Mouse (Mus musculus): ENCODE results near the gene Cdyl. TPM values are rescaled to one million over a fixed set of nuclear protein-coding genes. Genes with fewer than 3 reads are reported as not detected.

The Cdyl gene
- total and polyA plus RNA-seq, 2 experiments from 2014 or later, result 4.2 to 7.8 TPM

- Histone ChIP-seq H3K4me2 (ENCODE audit: low read depth) (peak overlapping the region; percentile 96), H3K9me3 (ENCODE audit: low read length) (peaks cover 4% of the 10 kb centered on the region; the same call in 1 of the 2 replicates), H3K4me3 (ENCODE audit: low read depth, low read length) (peak overlapping the region; percentile 94), H3K36me3 (ENCODE audit: insufficient read depth) (no peaks in the 10 kb centered on the region), H3K27me3 (ENCODE audit: insufficient read depth, low read length) (peaks cover 17% of the 10 kb centered on the region; the same call in 1 of the 2 replicates), H3K9ac (peak overlapping the region; percentile 74), H3K27ac (ENCODE audit: low read depth, low read length) (peak overlapping the region; percentile 69), H3K4me1 (ENCODE audit: insufficient read depth) (no peaks in the 10 kb centered on the region; the same call in 1 of the 2 replicates)
- ATAC-seq, result peak; percentile 72
- TF ChIP-seq CTCF (IDR thresholded peaks at IDR 0.05; ENCODE audit: low read depth), result no peak
- peak; percentile 14 for DNase-seq
- under 1% methylated on average over 69 of the region's 93 CpGs for WGBS
Measured at GRCm38 (mm10) chr13:35741620-35742421, 82.2 kb downstream of the Cdyl start.

GRCm38 (mm10) chr13:35742696-35743095 is 83.1 kb downstream of the Cdyl start:
- no peak overlapping the region for H3K9ac ChIP-seq
- 18% methylated on average over 4 of the region's 4 CpGs for WGBS
- no peak for TF ChIP-seq CTCF (IDR thresholded peaks at IDR 0.05; ENCODE audit: low read depth)

DNA sequence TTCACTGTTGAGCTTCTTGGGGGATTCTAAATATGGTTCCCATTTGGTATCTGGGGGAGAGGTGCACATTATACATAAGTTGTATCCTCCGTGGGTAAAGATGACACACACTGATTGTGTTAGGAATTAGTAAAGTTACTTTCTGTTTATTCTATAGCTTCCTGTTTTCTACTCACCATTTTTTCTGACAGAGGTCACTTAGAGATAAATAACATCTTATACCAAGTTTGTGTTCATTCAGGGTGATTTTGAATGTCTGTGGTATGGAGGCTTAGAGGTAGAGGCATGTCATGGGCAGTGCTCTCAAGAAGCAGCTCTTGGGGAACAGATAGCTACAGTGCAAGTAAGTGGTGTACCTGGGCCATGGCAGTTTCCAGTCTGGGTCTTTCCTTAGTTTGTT is 83.6 kb downstream of the Cdyl start:
- no peak for ATAC-seq
- WGBS, result 66% methylated on average over 1 of the region's 1 CpGs
- no peak for TF ChIP-seq CTCF (IDR thresholded peaks at IDR 0.05; ENCODE audit: low read depth)

More at GRCm38 (mm10) chr13:35742696-35743095, 83.1 kb downstream of the Cdyl start:
- Histone ChIP-seq H3K36me3 (ENCODE audit: insufficient read depth) (no peaks in the 10 kb centered on the region), H3K4me3 (ENCODE audit: low read depth, low read length) (peak overlapping the region; percentile 94), H3K4me2 (ENCODE audit: low read depth) (peak overlapping the region; percentile 96), H3K27ac (ENCODE audit: low read depth, low read length) (no peak overlapping the region), H3K4me1 (ENCODE audit: insufficient read depth) (no peaks in the 10 kb centered on the region; the same call in 1 of the 2 replicates), H3K27me3 (ENCODE audit: insufficient read depth, low read length) (peaks cover 17% of the 10 kb centered on the region; the same call in 1 of the 2 replicates), H3K9me3 (ENCODE audit: low read length) (peaks cover 12% of the 10 kb centered on the region)
- ATAC-seq (no peak), DNase-seq (no peak)

GRCm38 (mm10) chr13:35749194-35749593 is 89.6 kb downstream of the Cdyl start:
- no peaks in the 10 kb centered on the region for H3K27me3 ChIP-seq (ENCODE audit: insufficient read depth, low read length)
- H3K9me3 ChIP-seq (ENCODE audit: low read length), result peaks cover 14% of the 10 kb centered on the region
- DNase-seq, result no peak
- no peaks in the 10 kb centered on the region for H3K36me3 ChIP-seq (ENCODE audit: insufficient read depth)
- H3K27ac ChIP-seq (ENCODE audit: low read depth, low read length), result no peak overlapping the region
- H3K9ac ChIP-seq, result no peak overlapping the region
- H3K4me3 ChIP-seq (ENCODE audit: low read depth, low read length), result no peak overlapping the region
- H3K4me1 ChIP-seq (ENCODE audit: insufficient read depth), result no peaks in the 10 kb centered on the region
- H3K4me2 ChIP-seq (ENCODE audit: low read depth), result no peak overlapping the region
- no peak for TF ChIP-seq CTCF (IDR thresholded peaks at IDR 0.05; ENCODE audit: low read depth)
- 88% methylated on average over 4 of the region's 4 CpGs for WGBS
- ATAC-seq, result no peak

More for the DNA sequence above, 83.6 kb downstream of the Cdyl start:
- no peak for DNase-seq
- H3K4me1 ChIP-seq (ENCODE audit: insufficient read depth), result no peaks in the 10 kb centered on the region; the same call in 1 of the 2 replicates
- H3K36me3 ChIP-seq (ENCODE audit: insufficient read depth), result no peaks in the 10 kb centered on the region
- H3K27ac ChIP-seq (ENCODE audit: low read depth, low read length), result no peak overlapping the region
- H3K9me3 ChIP-seq (ENCODE audit: low read length), result peaks cover 14% of the 10 kb centered on the region
- peaks cover 17% of the 10 kb centered on the region; the same call in 1 of the 2 replicates for H3K27me3 ChIP-seq (ENCODE audit: insufficient read depth, low read length)
- H3K9ac ChIP-seq, result no peak overlapping the region
- H3K4me2 ChIP-seq (ENCODE audit: low read depth), result peak overlapping the region; percentile 96; the same call in 1 of the 2 replicates
- no peak overlapping the region for H3K4me3 ChIP-seq (ENCODE audit: low read depth, low read length)

DNA sequence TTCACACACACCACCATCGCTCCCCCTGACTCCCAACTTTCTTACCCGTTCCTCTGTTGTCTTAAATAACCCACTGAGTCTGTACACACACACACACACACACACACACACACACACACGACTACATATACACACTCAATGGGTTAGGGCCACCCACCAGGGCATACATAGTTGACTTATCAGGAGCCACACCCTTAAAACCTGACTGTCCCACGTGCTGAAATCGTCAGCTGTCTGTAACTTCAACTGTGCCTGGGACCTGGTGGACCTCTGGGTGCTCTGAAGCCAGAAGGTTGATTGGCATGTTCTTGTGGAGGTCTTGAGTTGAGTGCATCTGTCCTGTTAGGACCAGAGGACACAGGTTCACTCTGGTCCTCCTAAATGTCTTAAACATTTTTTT is 90.0 kb downstream of the Cdyl start:
- Histone ChIP-seq H3K27me3 (ENCODE audit: insufficient read depth, low read length) (no peaks in the 10 kb centered on the region), H3K4me3 (ENCODE audit: low read depth, low read length) (no peak overlapping the region), H3K4me2 (ENCODE audit: low read depth) (no peak overlapping the region), H3K36me3 (ENCODE audit: insufficient read depth) (no peaks in the 10 kb centered on the region), H3K27ac (ENCODE audit: low read depth, low read length) (no peak overlapping the region), H3K9ac (no peak overlapping the region), H3K9me3 (ENCODE audit: low read length) (peaks cover 14% of the 10 kb centered on the region), H3K4me1 (ENCODE audit: insufficient read depth) (no peaks in the 10 kb centered on the region)
- WGBS, result 87% methylated on average over 5 of the region's 5 CpGs
- DNase-seq (no peak), ATAC-seq (no peak)
- no peak for TF ChIP-seq CTCF (IDR thresholded peaks at IDR 0.05; ENCODE audit: low read depth)

GRCm38 (mm10) chr13:35752046-35752445 is 92.4 kb downstream of the Cdyl start:
- Histone ChIP-seq H3K4me2 (ENCODE audit: low read depth) (no peak overlapping the region), H3K4me1 (ENCODE audit: insufficient read depth) (no peaks in the 10 kb centered on the region), H3K27ac (ENCODE audit: low read depth, low read length) (no peak overlapping the region), H3K4me3 (ENCODE audit: low read depth, low read length) (no peak overlapping the region), H3K36me3 (ENCODE audit: insufficient read depth) (no peaks in the 10 kb centered on the region), H3K9me3 (ENCODE audit: low read length) (peaks cover 8% of the 10 kb centered on the region), H3K9ac (no peak overlapping the region), H3K27me3 (ENCODE audit: insufficient read depth, low read length) (no peaks in the 10 kb centered on the region)
- DNase-seq, result no peak
- 75% methylated on average over 7 of the region's 7 CpGs for WGBS
- no peak for TF ChIP-seq CTCF (IDR thresholded peaks at IDR 0.05; ENCODE audit: low read depth)
- no peak for ATAC-seq

- no peaks in the 10 kb centered on the region for H3K27me3 ChIP-seq (ENCODE audit: insufficient read depth, low read length)
- no peak overlapping the region for H3K4me3 ChIP-seq (ENCODE audit: low read depth, low read length)
- TF ChIP-seq CTCF (IDR thresholded peaks at IDR 0.05; ENCODE audit: low read depth), result no peak
- no peaks in the 10 kb centered on the region for H3K9me3 ChIP-seq (ENCODE audit: low read length)
- H3K9ac ChIP-seq, result no peak overlapping the region
- DNase-seq, result no peak
- ATAC-seq, result no peak
- no peak overlapping the region for H3K27ac ChIP-seq (ENCODE audit: low read depth, low read length)
- no peak overlapping the region for H3K4me2 ChIP-seq (ENCODE audit: low read depth)
- no peaks in the 10 kb centered on the region for H3K4me1 ChIP-seq (ENCODE audit: insufficient read depth)
- H3K36me3 ChIP-seq (ENCODE audit: insufficient read depth), result no peaks in the 10 kb centered on the region
- WGBS, result 96% methylated on average over 6 of the region's 6 CpGs
Measured at GRCm38 (mm10) chr13:35755002-35755401, 95.4 kb downstream of the Cdyl start.
